Mouse (Mus musculus) activated CD4-positive, CD25-positive, alpha-beta regulatory T cell, adult 9 weeks (primary cell): ENCODE results near the gene Spata31. TPM values are rescaled to one million over a fixed set of nuclear protein-coding genes. Genes with fewer than 3 reads are reported as not detected.

ENCODE experiments used
- polyA plus RNA-seq: library from polyadenylated mRNA; unstranded; fragments of 100-300 nt; shearing (Covaris generic); gene quantifications from one replicate; pipeline ENCODE4 v1.2.1, GENCODE M21; 2017

Spata31 gene
- not detected for polyA plus RNA-seq

DNA sequence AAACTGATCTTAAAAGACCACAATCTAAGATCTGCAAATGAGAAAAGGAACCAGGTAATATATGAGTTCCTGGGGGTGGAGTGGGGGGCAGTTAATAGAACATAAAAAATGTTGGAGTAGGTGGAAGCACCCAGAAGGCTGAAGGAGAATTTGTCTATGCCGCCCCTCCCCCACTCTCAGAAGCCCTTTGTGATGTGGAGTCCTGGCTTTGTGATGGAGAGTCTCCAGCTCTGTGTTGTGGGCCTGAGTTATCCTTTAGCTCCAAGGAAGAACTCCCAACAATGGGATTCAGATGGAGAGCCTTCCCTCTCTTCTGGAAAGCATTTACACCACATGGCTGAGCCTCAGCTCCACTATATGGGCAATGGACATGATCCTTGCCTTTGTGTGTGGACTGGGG is at the start of gene Spata31:
Gene Spata31 (plus strand): TSS at position 216 of the 400 bp plus-strand sequence.

DNA sequence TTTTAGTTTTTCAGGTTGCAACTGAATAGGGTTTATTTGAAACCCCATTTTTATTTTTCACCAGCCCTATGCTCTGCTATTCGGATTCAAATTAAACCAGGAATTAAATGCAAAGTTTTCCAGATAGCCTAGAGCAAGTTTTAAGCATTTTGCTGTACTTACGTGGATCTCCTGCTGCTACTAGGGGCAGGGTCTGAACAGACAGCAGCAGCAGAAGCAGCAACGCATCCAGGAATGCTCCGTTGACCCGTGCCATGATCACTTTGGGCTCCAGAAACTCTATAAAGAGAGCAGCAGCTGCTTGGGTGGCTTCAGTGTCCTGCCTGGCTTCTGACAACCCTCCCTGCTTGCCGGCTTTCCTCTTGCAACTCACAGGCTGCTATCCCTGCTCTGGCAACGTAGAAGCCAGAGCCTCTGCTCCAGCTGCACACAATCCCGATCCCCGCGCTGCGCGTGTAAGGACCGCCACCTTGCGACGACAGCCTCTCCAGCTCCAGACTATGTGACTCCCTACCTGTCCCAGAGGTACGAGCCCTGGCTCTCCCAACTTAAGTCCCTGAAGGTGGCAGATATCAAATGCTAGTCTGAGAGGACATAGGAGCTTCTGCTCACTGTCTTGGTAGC is 13.5 kb upstream of the Spata31 start, which contains the start of gene Cntnap3:
Gene Cntnap3 (minus strand): TSS at position 371 of the 624 bp plus-strand sequence.

Other genes starting within 250 kb of the Spata31 start
- not detected for gene Cntnap3, start 13.5 kb upstream of the Spata31 start, polyA plus RNA-seq
- gene Spata31d1c, start 115.7 kb downstream of the Spata31 start, polyA plus RNA-seq, result not detected
- not detected for gene Prss47, start 135.4 kb downstream of the Spata31 start, polyA plus RNA-seq
- 22.2 TPM for gene Mfsd14b, start 195.6 kb downstream of the Spata31 start, polyA plus RNA-seq
- not detected for gene Olfr465-ps1, start 220.7 kb downstream of the Spata31 start, polyA plus RNA-seq
- gene Olfr466, start 232.8 kb downstream of the Spata31 start, polyA plus RNA-seq, result not detected